Mouse (Mus musculus) neutrophil, adult 5-6 weeks (primary cell): Measurements from ENCODE around the gene Pecr. TPM values are rescaled to one million over a fixed set of nuclear protein-coding genes. Genes with fewer than 3 reads are reported as not detected.
A peak's percentile ranks its signal among the peaks of the same experiment; 100 is the strongest.

Experiments
- ATAC-seq: fragments of 151-379, 151-347 bp; 2 replicates; pipeline ENCODE4 v1.8.0; 2017; ENCODE audit warnings: mild to moderate bottlenecking, moderate TSS enrichment; ENCODE audit not compliant: insufficient number of reproducible peaks, poor library complexity, low FRiP score, severe bottlenecking; ENCODE audit errors: extremely low read depth
- total RNA-seq: library from RNA; stranded (forward); fragments of 200-1000 nt; gene quantifications from 2 replicates; pipeline ENCODE4 v1.2.3, GENCODE M21; 2017

Gene Pecr
- total RNA-seq: 0.93 and 1.5 TPM in 2 replicates

- peak; percentile 97 for ATAC-seq
Observed at GRCm38 (mm10) chr1:72283992-72284485, at the start of gene Pecr, which contains the start of gene Tmem169. Gene Pecr, minus strand, starts transcription at chr1:72284314. Gene Tmem169, plus strand, starts transcription at chr1:72284369.

- ATAC-seq: no peak
Observed at GRCm38 (mm10) chr1:72326162-72326821, 42.2 kb upstream of the Pecr start.

- no peak for ATAC-seq
Observed at GRCm38 (mm10) chr1:72323248-72323647, 39.1 kb upstream of the Pecr start.

GRCm38 (mm10) chr1:72320759-72321158, 36.6 kb upstream of the Pecr start:
- no peak for ATAC-seq

GRCm38 (mm10) chr1:72316901-72317300, 32.8 kb upstream of the Pecr start:
- no peak for ATAC-seq

- no peak for ATAC-seq
Observed at GRCm38 (mm10) chr1:72316409-72316808, 32.3 kb upstream of the Pecr start.

GRCm38 (mm10) chr1:72315447-72315846, 31.3 kb upstream of the Pecr start:
- no peak for ATAC-seq

GRCm38 (mm10) chr1:72313399-72314039, 29.4 kb upstream of the Pecr start:
- ATAC-seq: peak; percentile 55; the same call in 1 of the 2 replicates

GRCm38 (mm10) chr1:72312701-72313398, 28.7 kb upstream of the Pecr start:
- ATAC-seq: no peak

GRCm38 (mm10) chr1:72309744-72310424, 25.8 kb upstream of the Pecr start:
- ATAC-seq: no peak

GRCm38 (mm10) chr1:72308919-72309318, 24.8 kb upstream of the Pecr start:
- no peak for ATAC-seq

- ATAC-seq: peak; percentile 90
Observed at GRCm38 (mm10) chr1:72307317-72307798, 23.2 kb upstream of the Pecr start, which contains the start of gene Xrcc5. Gene Xrcc5, plus strand, starts transcription at chr1:72307421.

GRCm38 (mm10) chr1:72306679-72307181, 22.6 kb upstream of the Pecr start:
- peak; percentile 61 for ATAC-seq

GRCm38 (mm10) chr1:72306241-72306640, 22.1 kb upstream of the Pecr start:
- no peak for ATAC-seq

- ATAC-seq: no peak
Observed at GRCm38 (mm10) chr1:72301845-72302244, 17.7 kb upstream of the Pecr start.

GRCm38 (mm10) chr1:72295746-72296145, 11.6 kb upstream of the Pecr start:
- no peak for ATAC-seq

- no peak for ATAC-seq
Observed at GRCm38 (mm10) chr1:72293869-72294663, 10.0 kb upstream of the Pecr start.

- ATAC-seq: no peak
Observed at GRCm38 (mm10) chr1:72291925-72292324, 7.8 kb upstream of the Pecr start.
